Mouse (Mus musculus): Measurements from ENCODE around the gene F10.
"Not testable (repeated sequence)": the region's sequence is repeated elsewhere in the genome, so short reads cannot be mapped to it uniquely, and the experiment has no call there.

Gene F10

DNA sequence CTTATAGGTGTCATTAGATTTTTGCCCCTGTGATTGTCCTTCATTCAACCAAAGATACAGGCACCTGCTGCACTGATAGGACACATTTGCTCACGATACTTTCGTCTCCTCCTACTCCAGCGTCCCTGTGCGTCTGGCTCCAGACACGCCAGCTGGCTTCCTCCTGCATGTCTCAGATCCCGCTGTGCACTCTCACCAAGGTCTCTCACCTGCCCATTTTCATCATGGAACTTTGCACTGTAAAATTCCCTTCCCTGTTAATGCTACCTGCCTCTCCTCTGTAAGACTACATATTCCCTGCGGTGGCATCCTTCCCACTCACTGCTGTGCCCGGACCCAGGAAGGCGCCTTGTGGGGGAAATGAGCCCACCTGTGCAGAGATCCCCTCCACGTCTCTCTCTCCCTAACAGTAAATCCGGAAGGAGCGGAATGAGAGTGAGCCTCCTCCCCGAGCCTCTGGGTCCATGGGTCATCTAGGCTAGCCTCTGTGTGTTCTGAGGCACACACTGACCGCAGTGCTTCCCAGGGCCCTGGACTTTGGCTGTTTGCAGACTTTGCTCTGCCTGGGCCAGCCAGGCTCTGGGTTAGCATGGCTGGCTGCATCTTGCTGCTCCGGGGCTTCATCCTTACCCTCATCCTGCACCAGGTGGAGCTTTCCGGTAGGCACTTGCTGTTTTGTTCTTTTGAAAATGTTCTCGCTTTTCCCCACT lies 23.5 kb downstream of the F10 start, which contains the start of gene Proz:
TSS of gene Proz (plus strand) at position 474 of the 710 bp plus-strand sequence.
- DNase-seq = no peak

- no peak for DNase-seq
These were observed 26.0 kb downstream of the F10 start for GRCm38 (mm10) chr8:13063112-13063511.

DNA sequence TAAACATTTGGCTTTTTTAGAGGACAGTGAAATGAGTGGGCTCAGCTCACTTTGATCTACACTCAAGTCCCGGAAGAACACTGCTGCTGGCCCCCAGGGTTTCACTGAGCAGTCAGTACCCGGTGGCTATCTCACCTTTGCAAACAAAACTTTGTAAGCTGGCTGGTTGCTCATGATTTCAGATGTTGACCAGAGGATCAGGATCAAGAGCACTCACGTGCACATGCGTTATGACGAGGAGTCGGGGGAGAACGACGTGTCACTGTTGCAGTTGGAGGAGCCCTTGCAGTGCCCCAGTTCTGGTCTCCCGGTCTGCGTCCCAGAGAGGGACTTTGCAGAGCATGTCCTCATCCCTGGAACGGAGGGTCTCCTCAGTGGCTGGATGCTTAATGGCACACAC lies 36.1 kb downstream of the F10 start:
- no peak for DNase-seq

- no peak for DNase-seq
These were observed 37.9 kb downstream of the F10 start for GRCm38 (mm10) chr8:13075044-13075443.

GRCm38 (mm10) chr8:13075579-13075978 lies 38.5 kb downstream of the F10 start:
- not testable (repeated sequence) for DNase-seq

GRCm38 (mm10) chr8:13077542-13077941 lies 40.4 kb downstream of the F10 start:
- DNase-seq = no peak

DNA sequence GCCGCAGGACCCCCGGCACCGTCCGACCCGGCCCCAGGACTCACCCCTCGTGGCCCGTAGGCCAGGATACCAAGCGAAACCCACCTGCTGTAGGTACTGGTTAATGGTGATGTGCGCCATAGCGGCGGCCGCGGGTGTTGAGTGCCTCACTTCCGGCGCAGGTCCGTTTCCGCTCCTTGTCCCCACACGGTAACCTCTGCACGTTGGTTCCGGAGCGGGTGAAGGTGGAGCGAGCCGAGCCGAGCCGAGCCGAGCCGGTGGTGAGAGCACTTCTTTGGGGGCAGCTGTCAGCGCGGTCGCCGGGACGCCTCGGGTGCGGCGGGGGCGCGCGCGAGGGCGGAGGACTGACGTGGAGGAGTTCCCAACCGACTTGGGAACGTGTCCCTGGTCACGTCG lies 67.6 kb downstream of the F10 start:
- DNase-seq = peak; percentile 95 to 96

GRCm38 (mm10) chr8:13105087-13105881 lies 68.2 kb downstream of the F10 start, which contains the start of the genes Pcid2 and Cul4a:
Pcid2 (minus strand) TSS chr8:13105459.
Cul4a (plus strand) TSS chr8:13105621.
- peak; percentile 95 to 98 for DNase-seq

GRCm38 (mm10) chr8:13105908-13106551 lies 68.9 kb downstream of the F10 start:
- DNase-seq = peak in 1 of 2 experiments; percentile 77

Data from cerebellum, postnatal 25 days (tissue).